Mouse (Mus musculus) adrenal gland, postnatal 10 days (tissue): ENCODE results near the gene Gpx3. TPM values are rescaled to one million over a fixed set of nuclear protein-coding genes. Genes with fewer than 3 reads are reported as not detected.
"Not testable (repeated sequence)": the region's sequence is repeated elsewhere in the genome, so short reads cannot be mapped to it uniquely, and the experiment has no call there.

Experiments
- DNase-seq: peaks from one replicate; pipeline ENCODE4 v3.0.0; 2021; ENCODE audit warnings: mixed read lengths
- total RNA-seq, 2 experiments: library from RNA; stranded (reverse); gene quantifications; 2 replicates each; pipeline ENCODE4 v1.2.3; 2021

The Gpx3 gene
- total RNA-seq, 2 experiments from 2014 or later, result 116 to 123 TPM

DNA sequence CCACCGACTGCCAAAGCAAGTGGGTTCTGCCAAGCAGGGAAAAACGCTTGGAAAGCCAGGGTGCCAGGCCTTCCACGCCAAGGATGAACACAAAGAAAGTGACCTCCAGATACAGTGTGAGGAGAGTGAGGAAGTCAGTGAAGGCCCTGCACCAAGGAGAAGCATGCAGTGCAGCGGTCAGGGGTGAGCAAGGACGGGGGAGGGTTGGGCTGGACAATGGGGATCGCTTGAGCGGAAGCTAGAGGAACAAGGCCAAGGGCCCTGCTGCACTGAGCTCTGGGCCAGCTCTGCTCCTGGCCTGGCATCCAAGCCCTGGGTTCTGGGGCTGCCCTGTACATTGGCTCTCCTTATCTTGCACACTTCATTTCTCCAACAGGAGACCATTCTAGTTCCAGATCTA lies 37.8 kb downstream of the Gpx3 start:
- DNase-seq, result peak; percentile 76

DNA sequence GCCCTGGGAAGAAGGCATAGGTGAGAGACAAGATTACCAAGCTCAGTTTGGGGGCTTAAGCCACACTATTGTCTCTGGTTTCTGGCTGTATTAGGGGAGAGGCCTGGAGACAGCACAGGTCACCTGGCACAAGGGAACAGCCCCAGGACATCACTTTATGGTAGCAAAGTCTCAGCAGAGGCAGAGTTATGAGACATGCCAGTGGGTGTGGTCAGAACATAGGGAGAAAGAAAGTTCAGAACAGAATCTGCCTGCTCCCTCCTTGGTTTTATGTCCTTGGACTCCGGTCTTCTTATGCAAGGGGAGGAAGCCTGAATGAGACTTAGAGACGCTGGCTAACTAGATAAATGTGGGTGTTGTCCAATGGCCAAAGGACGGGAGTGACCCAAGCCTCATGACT lies 42.4 kb downstream of the Gpx3 start:
- DNase-seq, result no peak

DNA sequence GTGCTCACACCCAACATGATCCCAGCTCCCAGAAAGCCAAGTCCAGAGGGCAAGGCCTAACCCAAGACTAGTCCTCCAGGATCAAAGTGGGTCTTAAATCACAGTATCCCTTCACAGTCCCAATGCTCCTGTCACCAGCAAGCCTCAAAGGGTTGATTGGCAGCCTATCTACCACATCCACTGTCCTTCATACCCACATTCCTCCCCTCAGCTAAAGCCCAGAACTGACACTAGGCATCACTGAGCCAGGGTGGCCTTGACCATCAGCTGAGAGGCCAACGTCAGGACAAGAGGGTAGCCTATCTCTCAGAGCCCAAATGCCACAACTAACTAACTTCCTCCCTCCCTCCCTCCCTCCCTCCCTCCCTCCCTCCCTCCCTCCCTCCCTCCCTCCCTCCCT lies 47.5 kb downstream of the Gpx3 start:
- no peak for DNase-seq

DNA sequence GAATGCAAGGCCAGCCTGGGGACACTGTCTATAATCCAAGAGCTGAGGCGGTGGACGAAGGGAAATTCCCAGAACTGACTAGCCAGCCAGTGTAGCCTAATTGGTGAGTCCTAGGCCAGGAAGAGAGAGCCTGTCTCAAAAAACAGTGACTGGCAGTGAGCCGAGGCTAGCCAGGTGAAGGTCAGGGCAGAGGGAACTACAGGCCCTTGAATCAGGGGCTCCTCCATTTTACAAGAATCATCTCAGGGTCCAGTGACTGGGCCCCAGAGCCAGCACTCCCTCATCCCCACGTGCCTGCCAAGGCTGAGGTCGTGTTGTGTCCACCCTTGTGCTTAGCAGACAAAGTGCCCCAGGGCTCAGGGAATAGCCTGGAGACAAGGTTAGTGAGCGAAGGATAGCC lies 48.4 kb downstream of the Gpx3 start:
- no peak for DNase-seq

DNA sequence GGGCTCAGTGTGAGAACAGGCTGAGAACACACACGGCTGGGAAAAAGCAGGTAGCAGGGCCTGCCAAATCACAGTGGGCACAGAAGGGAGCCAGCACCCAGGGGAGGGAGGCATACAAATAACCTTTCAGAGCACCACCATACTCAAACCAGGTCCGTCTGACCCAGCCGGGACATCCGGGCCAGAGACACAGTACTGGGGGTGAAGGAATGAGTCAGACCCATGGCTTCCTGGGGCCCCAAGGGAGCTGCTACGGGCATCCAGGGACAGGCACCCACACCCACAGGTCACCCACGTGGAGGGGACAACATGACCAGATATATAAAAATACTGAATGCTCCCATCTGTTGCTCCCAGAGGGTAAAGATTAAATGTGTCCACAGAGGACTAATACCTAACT lies 50.4 kb downstream of the Gpx3 start:
- no peak for DNase-seq

DNA sequence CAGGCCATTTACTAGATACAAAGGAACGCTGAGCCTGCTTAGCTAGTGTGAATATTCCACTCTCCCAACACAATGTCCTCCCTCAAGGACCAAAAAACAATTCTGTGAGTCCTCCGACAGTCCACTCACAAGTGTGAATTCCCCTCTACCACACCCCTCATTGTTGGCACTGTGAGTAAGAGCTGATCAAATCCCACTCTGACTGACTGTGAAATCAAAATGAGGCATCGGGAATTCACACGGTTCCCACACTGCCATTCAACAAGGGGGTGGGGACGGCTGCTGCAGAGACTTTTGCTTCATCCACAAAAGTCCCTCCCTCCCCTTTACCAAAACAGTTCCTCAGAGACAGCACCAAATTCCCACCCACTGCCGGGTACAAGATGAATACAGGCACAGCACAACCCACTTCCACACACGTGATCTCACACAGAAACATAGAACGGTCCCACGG lies 51.8 kb downstream of the Gpx3 start:
- no peak for DNase-seq

DNA sequence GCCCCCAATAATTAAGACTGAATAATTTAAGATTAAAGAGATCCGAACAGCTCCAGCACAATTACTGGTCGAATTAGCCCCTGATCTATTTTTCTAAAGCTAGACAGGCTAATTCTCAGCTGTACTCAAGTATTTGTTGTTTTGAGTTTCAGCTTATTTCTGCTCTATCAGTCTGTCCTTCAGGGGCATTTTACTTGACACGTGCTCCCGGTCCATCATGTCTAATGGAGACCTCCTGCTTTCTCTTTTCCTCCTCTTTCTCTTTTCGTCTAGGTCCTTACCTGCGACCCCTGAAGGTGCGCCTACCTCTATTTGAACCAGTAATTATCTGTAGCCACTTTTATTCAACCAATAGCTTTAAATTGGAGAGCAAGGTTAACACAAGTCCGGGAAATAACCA lies 52.5 kb downstream of the Gpx3 start:
- no peak for DNase-seq

DNA sequence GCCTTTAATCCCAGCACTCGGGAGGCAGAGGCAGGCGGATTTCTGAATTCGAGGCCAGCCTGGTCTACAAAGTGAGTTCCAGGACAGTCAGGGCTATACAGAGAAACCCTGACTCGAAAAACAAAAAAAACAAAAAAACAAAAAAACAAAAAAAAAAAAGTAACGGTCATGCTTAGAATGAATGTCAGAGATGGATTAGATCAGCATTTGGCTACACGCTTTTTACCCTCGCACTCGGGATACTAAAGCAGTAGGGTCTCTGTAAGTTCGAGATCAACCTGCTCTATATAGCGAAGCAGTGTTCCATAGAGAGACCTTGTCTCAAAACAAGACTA lies 53.1 kb downstream of the Gpx3 start:
- DNase-seq, result not testable (repeated sequence)

DNA sequence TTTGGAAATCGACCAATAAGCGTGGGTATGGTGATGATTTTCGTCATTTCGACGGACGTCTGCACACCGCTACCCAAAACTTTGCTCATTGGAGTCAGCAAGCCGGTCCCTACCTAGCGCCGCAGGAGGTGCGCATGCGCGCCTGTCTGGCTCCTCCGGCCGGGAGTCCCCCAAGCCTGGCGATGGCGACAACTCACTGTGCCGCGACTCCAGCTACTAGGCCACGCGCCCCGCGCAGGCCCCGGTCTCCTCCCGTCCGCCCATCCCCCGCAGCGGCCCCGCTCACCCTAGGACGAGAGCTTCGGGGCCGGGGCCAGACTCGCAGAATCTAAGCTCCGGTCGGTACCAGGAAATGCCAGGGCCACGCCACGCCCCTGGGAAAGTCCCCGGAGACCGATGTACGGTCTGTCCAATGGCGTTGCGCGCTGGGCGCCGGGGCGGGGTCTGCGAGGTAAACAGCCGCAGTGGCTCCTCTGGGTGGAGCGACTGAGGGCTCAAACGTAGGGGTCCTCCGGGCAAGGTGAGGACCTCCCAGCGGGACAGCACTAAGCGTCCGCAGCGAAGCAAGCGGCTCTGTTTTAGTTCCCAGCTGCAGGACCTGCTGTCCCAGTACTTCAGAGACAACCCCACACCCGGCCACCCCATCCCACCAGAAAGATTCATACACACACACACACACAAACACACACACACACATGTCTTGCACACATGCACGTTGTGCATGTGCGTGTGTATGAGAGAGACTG lies 53.7 kb downstream of the Gpx3 start:
- DNase-seq, result peak; percentile 99

DNA sequence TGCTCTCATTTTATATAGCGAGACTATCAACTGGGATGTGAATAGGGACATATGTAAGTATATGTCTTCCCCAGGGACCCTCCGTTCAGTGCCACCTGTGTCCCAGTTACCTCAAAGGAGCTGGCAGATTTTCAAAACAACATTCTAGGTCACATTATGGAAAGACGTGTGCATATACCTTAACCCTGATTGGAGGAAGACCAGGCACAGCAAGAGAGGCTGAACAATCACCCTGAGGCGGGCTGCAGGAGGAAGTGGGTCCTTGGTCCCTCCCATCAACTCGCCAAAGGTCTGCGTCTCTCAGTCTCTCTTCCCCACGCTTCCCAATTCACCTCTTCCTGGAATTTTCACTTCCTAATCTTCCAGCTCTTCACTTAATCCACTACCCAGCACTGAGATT lies 54.7 kb downstream of the Gpx3 start:
- no peak for DNase-seq

DNA sequence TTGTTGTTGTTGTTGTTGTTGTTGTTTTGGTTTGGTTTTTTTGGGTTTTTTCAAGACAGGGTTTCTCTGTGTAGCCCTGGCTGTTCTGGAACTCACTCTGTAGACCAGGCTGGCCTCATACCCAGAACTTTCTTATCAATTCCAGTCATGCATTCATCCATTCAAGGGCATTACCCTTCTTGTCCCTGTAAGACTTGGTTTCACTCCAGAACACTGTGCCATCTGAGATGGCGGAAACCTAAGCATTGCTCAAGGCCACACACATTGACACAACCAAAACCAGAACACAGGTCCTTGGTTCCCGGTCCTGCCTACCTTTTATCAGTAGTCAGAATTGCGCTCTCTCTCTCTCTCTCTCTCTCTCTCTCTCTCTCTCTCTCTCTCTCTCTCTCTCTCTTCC lies 55.5 kb downstream of the Gpx3 start:
- not testable (repeated sequence) for DNase-seq

DNA sequence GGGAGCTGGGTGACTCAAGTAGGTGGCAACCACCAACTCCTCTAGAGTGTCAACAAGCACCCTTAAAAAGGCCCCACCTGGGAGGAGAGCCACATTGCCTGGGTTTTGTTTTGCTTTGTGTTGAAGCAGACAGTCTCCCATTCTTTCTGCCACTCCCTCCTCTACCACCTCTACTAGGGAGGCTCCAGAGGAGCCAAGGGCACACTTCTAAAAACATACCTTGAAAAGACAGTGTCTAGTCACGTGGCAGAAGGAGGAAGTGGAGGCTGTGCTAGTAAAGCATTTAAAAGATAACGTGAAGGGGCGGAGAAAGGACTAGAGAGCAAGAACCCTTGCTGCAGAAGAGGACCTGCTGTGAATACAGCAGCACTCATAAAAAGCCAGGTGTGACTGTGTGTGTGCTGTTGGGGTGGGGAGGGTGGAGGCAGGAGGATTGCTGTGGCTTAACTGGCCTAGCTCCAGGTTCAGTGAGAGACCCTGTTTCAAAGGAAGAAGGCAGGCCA lies 56.4 kb downstream of the Gpx3 start:
- no peak for DNase-seq

Other genes starting within 250 kb of the Gpx3 start
- gene Cdc42se2, start 114.8 kb upstream of the Gpx3 start, total RNA-seq, result 10 to 100 TPM; 24.4 to 27.7 TPM
- gene Lyrm7, start 41.5 kb upstream of the Gpx3 start, total RNA-seq, result 10 to 100 TPM; 14.5 to 30.3 TPM
- gene Hint1, start 36.1 kb upstream of the Gpx3 start, total RNA-seq, result 100 to 1,000 TPM; 337 to 370 TPM
- gene Tnip1, start 60.5 kb downstream of the Gpx3 start, total RNA-seq, result 10 to 100 TPM; 53.2 to 64.1 TPM
- 100 to 1,000 TPM; 181 to 222 TPM for gene Anxa6, start 131.0 kb downstream of the Gpx3 start, total RNA-seq
- 1 to 10 TPM; 7.3 to 7.8 TPM for gene Ccdc69, start 175.7 kb downstream of the Gpx3 start, total RNA-seq
- gene Gm2a, start 195.7 kb downstream of the Gpx3 start, total RNA-seq, result 10 to 100 TPM; 75.3 to 78.6 TPM
- gene Slc36a3, start 249.3 kb downstream of the Gpx3 start, total RNA-seq, result not detected